Mouse (Mus musculus): ENCODE measurements around the gene Ube2a.

DNA sequence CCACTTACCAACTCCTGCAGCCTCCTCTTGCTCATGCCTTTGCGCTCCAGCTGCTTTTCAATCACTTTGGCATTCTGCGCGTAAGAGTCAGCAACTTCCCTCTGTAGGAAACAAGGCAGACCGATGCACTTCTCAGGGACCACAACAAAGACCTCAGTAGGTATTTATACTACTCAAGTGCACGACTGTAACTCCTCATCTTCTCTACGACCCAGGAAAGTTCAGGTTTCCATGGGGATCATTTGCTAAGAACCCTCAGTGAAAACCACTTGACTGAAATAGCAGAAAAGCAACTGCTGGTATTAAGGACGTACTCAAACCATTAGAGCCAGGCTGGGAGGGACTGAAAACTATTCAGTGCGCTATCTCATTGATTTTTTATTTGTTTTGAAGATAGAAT is 21.1 kb upstream of the Ube2a start:
- no peak for TF ChIP-seq CTCF (IDR thresholded peaks at IDR 0.05; ENCODE audit: borderline replicate concordance, control insufficient read depth, extremely low read depth, insufficient read depth, low read length, poor library complexity)
- no peak for TF ChIP-seq POLR2A (IDR thresholded peaks at IDR 0.05; ENCODE audit: control insufficient read depth, extremely low read depth, insufficient read depth, low read length, poor library complexity)

All from thymus, adult 2 months (tissue).